Mouse (Mus musculus): ENCODE measurements around the gene Nod1. TPM values are rescaled to one million over a fixed set of nuclear protein-coding genes. Genes with fewer than 3 reads are reported as not detected.

Nod1 gene
- polyA plus RNA-seq, 1 experiment from 2014 or later = 2.1 TPM

DNA sequence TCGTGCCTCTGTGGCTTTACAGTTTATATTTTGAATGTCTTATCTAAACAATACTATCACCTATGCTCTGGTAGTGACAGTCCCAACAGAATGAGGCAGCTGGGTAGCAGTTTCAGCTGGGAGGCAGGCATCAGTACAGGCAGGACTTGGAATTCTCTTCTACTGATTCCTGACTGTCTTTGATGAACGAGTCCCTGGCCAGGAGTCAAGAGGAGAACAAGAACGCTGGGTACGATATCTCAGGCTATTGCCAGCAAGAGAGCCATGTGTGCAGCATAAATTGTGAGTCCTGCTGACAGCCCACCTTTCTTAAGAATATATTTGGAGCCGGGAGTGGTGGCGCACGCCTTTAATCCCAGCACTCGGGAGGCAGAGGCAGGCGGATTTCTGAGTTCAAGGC lies 1.9 kb downstream of the Nod1 start:
- DNase-seq (ENCODE audit: low spot score, missing footprints) (no peak), ATAC-seq (ENCODE audit: low FRiP score) (no peak)
- Histone ChIP-seq H3K36me3 (ENCODE audit: control insufficient read depth, insufficient read depth, low read length) (no peaks in the 10 kb centered on the region), H3K9me3 (ENCODE audit: control insufficient read depth, low read length) (no peaks in the 10 kb centered on the region), H3K9ac (ENCODE audit: low read length) (no peak overlapping the region), H3K27me3 (ENCODE audit: control insufficient read depth, insufficient read depth, low read length) (no peaks in the 10 kb centered on the region; the same call in 1 of the 2 replicates), H3K4me1 (ENCODE audit: control insufficient read depth, insufficient read depth, low read length) (no peaks in the 10 kb centered on the region; the same call in 1 of the 2 replicates), H3K4me2 (no peak overlapping the region), H3K4me3 (ENCODE audit: low read depth, low read length) (no peak overlapping the region), H3K27ac (ENCODE audit: low read depth, low read length) (no peak overlapping the region)
- 87% methylated on average over 9 of the region's 9 CpGs for WGBS

DNA sequence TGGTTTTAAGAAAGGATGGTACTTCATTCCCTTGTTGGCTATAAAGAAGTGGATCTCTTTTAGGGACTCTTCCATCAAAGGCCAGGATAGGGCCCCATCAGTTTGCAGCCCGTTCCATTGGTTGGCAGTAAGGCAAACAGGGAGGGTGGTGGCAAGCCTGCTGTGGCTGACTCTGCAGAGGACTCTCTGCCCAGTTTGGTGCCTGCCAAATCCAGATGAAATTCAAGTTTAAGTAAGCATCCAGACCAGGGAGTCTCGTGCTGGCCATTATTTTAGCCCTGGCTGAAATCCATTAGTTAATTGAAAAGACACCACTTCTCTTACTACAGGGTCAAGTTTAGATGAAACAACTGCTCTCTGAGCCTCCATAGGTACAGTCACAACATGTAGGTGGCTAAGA lies 2.6 kb downstream of the Nod1 start:
- no peaks in the 10 kb centered on the region; the same call in 1 of the 2 replicates for H3K4me1 ChIP-seq (ENCODE audit: control insufficient read depth, insufficient read depth, low read length)
- H3K27me3 ChIP-seq (ENCODE audit: control insufficient read depth, insufficient read depth, low read length) = no peaks in the 10 kb centered on the region; the same call in 1 of the 2 replicates
- WGBS = 68% methylated on average over 2 of the region's 2 CpGs
- H3K36me3 ChIP-seq (ENCODE audit: control insufficient read depth, insufficient read depth, low read length) = no peaks in the 10 kb centered on the region
- H3K9me3 ChIP-seq (ENCODE audit: control insufficient read depth, low read length) = no peaks in the 10 kb centered on the region
- no peak overlapping the region for H3K4me3 ChIP-seq (ENCODE audit: low read depth, low read length)
- no peak for DNase-seq (ENCODE audit: low spot score, missing footprints)
- no peak for ATAC-seq (ENCODE audit: low FRiP score)
- no peak overlapping the region for H3K27ac ChIP-seq (ENCODE audit: low read depth, low read length)
- H3K9ac ChIP-seq (ENCODE audit: low read length) = no peak overlapping the region
- no peak overlapping the region for H3K4me2 ChIP-seq

DNA sequence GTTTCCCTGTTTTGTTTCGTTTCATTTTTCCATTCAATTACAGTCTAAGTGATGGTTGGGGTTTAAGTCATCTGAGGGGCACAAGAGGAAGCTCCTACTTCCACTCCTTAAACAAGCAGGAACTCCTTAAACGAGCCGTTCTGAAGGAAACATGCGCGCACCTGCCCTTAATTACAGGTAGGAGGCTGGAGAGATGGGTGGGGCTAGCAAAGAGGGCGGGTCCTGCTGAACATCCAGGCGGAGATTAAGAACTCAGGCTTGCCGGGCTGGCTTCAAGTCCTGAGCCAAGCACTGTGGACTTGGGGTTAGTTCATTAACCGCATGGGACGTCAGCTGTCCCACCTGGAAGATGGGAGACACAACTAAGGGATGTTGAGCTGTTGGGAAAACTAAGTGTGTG lies 4.8 kb downstream of the Nod1 start:
- Histone ChIP-seq H3K27ac (ENCODE audit: low read depth, low read length) (no peak overlapping the region), H3K4me1 (ENCODE audit: control insufficient read depth, insufficient read depth, low read length) (no peaks in the 10 kb centered on the region), H3K4me3 (ENCODE audit: low read depth, low read length) (no peak overlapping the region), H3K27me3 (ENCODE audit: control insufficient read depth, insufficient read depth, low read length) (no peaks in the 10 kb centered on the region), H3K9ac (ENCODE audit: low read length) (no peak overlapping the region), H3K4me2 (no peak overlapping the region), H3K9me3 (ENCODE audit: control insufficient read depth, low read length) (no peaks in the 10 kb centered on the region), H3K36me3 (ENCODE audit: control insufficient read depth, insufficient read depth, low read length) (no peaks in the 10 kb centered on the region)
- ATAC-seq (ENCODE audit: low FRiP score) = no peak
- no peak for DNase-seq (ENCODE audit: low spot score, missing footprints)
- WGBS = 42% methylated on average over 10 of the region's 10 CpGs

DNA sequence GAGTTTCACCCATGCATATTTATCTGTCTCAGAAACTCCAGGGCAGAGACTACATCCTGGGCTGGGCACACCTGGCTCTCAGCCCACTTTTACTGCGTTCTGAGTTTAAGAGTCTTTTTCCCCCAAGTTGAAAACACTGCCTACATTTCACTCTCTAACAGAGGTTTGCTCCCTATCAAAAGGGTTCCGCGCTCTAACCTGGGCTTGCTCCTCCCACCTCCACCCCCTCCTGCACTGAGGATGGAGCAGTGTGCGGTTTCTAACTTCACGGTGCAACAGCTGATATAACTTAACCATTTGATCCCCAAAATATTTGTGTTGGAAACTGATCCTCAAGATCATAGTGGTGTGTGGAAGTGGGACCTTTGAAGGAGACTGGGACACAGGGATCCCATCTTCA lies 7.2 kb downstream of the Nod1 start:
- Histone ChIP-seq H3K4me2 (no peak overlapping the region), H3K4me3 (ENCODE audit: low read depth, low read length) (no peak overlapping the region), H3K27ac (ENCODE audit: low read depth, low read length) (no peak overlapping the region), H3K36me3 (ENCODE audit: control insufficient read depth, insufficient read depth, low read length) (no peaks in the 10 kb centered on the region), H3K9ac (ENCODE audit: low read length) (no peak overlapping the region), H3K4me1 (ENCODE audit: control insufficient read depth, insufficient read depth, low read length) (no peaks in the 10 kb centered on the region), H3K27me3 (ENCODE audit: control insufficient read depth, insufficient read depth, low read length) (no peaks in the 10 kb centered on the region), H3K9me3 (ENCODE audit: control insufficient read depth, low read length) (no peaks in the 10 kb centered on the region)
- 55% methylated on average over 5 of the region's 5 CpGs for WGBS
- no peak for ATAC-seq (ENCODE audit: low FRiP score)
- no peak for DNase-seq (ENCODE audit: low spot score, missing footprints)

DNA sequence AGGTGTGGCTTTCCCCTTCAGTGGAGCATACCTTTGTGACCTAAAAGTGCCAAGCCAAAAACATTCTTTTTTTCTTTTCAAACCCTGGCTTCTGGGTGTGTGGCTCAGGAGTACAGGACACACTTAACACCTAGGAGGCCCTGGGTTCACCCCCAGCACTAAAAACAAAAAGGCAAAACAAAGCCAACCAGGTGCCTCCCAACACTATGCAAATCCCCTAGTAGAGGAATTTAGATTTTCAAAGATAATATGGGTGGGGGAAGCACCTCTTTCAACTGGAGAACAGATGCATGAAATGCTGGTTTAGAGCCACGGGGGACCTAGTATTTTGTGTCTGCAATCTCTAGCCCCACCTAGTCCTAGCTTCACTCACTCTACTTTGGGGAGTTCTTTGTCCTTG lies 7.7 kb downstream of the Nod1 start:
- H3K27ac ChIP-seq (ENCODE audit: low read depth, low read length) = no peak overlapping the region
- no peaks in the 10 kb centered on the region for H3K36me3 ChIP-seq (ENCODE audit: control insufficient read depth, insufficient read depth, low read length)

DNA sequence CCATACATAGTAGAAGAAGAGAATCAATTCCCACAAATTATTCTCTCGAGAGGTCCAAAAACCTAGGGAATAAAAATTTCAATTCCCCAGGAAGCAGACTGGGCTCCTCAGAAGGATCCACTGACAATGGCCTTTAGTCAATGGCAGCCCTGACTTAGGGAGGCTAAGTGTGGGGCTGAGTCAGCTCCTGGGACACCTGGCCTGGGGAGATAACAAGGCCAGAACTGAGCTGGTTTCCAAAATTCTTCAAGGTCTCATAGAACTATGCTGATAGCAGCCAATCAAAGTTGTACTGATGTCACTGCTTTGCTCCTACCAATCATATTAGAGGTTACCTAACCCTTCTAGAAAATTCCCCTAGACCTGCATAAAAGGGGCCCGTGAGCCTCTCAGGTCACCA lies 8.8 kb downstream of the Nod1 start:
- 84% methylated on average over 2 of the region's 2 CpGs for WGBS
- no peak for DNase-seq (ENCODE audit: low spot score, missing footprints)

More for the DNA sequence above, 7.7 kb downstream of the Nod1 start:
- Histone ChIP-seq H3K4me1 (ENCODE audit: control insufficient read depth, insufficient read depth, low read length) (no peaks in the 10 kb centered on the region), H3K9me3 (ENCODE audit: control insufficient read depth, low read length) (no peaks in the 10 kb centered on the region), H3K4me3 (ENCODE audit: low read depth, low read length) (no peak overlapping the region), H3K27me3 (ENCODE audit: control insufficient read depth, insufficient read depth, low read length) (no peaks in the 10 kb centered on the region), H3K9ac (ENCODE audit: low read length) (no peak overlapping the region), H3K4me2 (no peak overlapping the region)
- WGBS = 31% methylated on average over 1 of the region's 1 CpGs
- no peak for ATAC-seq (ENCODE audit: low FRiP score)
- no peak for DNase-seq (ENCODE audit: low spot score, missing footprints)

DNA sequence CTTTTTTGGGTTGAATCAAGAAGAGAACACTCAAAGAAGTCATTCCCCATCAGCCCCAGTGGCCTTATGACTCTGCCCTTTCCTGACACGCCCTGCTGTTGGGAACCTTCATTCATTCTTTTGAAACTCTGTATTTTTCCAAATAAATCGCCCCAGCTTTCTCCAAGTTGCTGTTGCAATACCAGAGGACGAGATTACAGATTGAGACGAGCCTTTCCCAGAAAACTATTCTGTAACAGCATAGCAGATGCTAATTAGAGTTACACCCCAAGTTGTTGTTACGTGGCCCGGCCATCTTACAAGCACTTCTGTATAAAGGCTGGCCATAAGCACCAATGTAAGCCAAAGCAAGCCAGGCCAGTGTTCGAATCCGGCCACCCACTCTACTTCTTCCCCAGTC lies 14.8 kb downstream of the Nod1 start:
- Histone ChIP-seq H3K4me1 (ENCODE audit: control insufficient read depth, insufficient read depth, low read length) (no peaks in the 10 kb centered on the region), H3K9me3 (ENCODE audit: control insufficient read depth, low read length) (no peaks in the 10 kb centered on the region), H3K36me3 (ENCODE audit: control insufficient read depth, insufficient read depth, low read length) (no peaks in the 10 kb centered on the region), H3K9ac (ENCODE audit: low read length) (no peak overlapping the region), H3K27me3 (ENCODE audit: control insufficient read depth, insufficient read depth, low read length) (no peaks in the 10 kb centered on the region), H3K27ac (ENCODE audit: low read depth, low read length) (no peak overlapping the region), H3K4me2 (no peak overlapping the region), H3K4me3 (ENCODE audit: low read depth, low read length) (no peak overlapping the region)
- ATAC-seq (ENCODE audit: low FRiP score) (no peak), DNase-seq (ENCODE audit: low spot score, missing footprints) (no peak)
- 86% methylated on average over 8 of the region's 8 CpGs for WGBS

More for the DNA sequence above, 8.8 kb downstream of the Nod1 start:
- Histone ChIP-seq H3K4me2 (no peak overlapping the region), H3K4me1 (ENCODE audit: control insufficient read depth, insufficient read depth, low read length) (no peaks in the 10 kb centered on the region), H3K36me3 (ENCODE audit: control insufficient read depth, insufficient read depth, low read length) (no peaks in the 10 kb centered on the region), H3K27me3 (ENCODE audit: control insufficient read depth, insufficient read depth, low read length) (no peaks in the 10 kb centered on the region), H3K4me3 (ENCODE audit: low read depth, low read length) (no peak overlapping the region), H3K9ac (ENCODE audit: low read length) (no peak overlapping the region), H3K9me3 (ENCODE audit: control insufficient read depth, low read length) (no peaks in the 10 kb centered on the region), H3K27ac (ENCODE audit: low read depth, low read length) (no peak overlapping the region)
- no peak for ATAC-seq (ENCODE audit: low FRiP score)

DNA sequence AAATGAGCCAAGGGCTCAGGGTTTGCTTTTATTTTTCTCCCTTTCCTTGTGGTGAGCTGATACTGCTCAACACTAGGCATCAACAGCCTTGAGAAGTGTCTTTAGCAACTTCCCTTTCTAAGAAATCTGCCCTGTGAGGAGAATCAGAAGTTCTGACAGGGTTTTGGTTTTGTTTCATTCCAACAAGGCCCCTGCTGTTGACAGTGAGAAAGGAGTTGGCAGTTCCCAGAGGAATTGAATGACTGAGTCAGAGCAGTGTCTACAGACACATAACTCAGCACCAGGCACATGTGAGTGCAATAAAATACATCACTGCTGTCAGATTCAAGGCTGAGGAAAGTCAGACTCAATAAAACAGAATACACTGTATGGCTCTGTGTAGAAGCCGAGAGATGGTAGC lies 16.0 kb downstream of the Nod1 start:
- H3K36me3 ChIP-seq (ENCODE audit: control insufficient read depth, insufficient read depth, low read length) = no peaks in the 10 kb centered on the region
- no peaks in the 10 kb centered on the region for H3K9me3 ChIP-seq (ENCODE audit: control insufficient read depth, low read length)
- WGBS = 90% methylated on average over 1 of the region's 1 CpGs
- no peaks in the 10 kb centered on the region for H3K4me1 ChIP-seq (ENCODE audit: control insufficient read depth, insufficient read depth, low read length)
- DNase-seq (ENCODE audit: low spot score, missing footprints) (no peak), ATAC-seq (ENCODE audit: low FRiP score) (no peak)
- H3K27me3 ChIP-seq (ENCODE audit: control insufficient read depth, insufficient read depth, low read length) = no peaks in the 10 kb centered on the region
- H3K4me2 ChIP-seq = no peak overlapping the region
- H3K4me3 ChIP-seq (ENCODE audit: low read depth, low read length) = no peak overlapping the region
- no peak overlapping the region for H3K27ac ChIP-seq (ENCODE audit: low read depth, low read length)
- no peak overlapping the region for H3K9ac ChIP-seq (ENCODE audit: low read length)

DNA sequence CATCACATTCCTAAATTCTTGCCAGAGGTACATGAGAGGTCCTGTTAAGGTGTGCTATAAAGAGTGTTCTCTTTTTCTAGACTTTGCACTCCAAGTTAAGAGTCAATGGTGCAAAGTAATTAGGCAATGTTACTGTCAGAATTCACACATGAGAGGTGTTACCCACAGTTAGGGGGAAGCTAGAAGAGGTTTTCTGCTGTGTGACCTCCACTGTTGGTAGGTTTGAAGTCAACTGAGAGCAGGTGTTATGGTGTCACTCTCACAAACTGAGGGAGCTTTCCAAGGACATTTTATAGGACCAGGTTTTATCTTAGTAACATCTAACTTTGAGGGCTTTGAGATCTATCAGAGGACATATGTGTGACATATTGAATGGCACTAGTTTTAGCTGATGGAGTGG lies 16.5 kb downstream of the Nod1 start:
- Histone ChIP-seq H3K4me3 (ENCODE audit: low read depth, low read length) (no peak overlapping the region), H3K27ac (ENCODE audit: low read depth, low read length) (no peak overlapping the region), H3K9ac (ENCODE audit: low read length) (no peak overlapping the region), H3K4me2 (no peak overlapping the region), H3K27me3 (ENCODE audit: control insufficient read depth, insufficient read depth, low read length) (no peaks in the 10 kb centered on the region), H3K36me3 (ENCODE audit: control insufficient read depth, insufficient read depth, low read length) (no peaks in the 10 kb centered on the region), H3K4me1 (ENCODE audit: control insufficient read depth, insufficient read depth, low read length) (no peaks in the 10 kb centered on the region), H3K9me3 (ENCODE audit: control insufficient read depth, low read length) (no peaks in the 10 kb centered on the region)
- ATAC-seq (ENCODE audit: low FRiP score) = no peak
- DNase-seq (ENCODE audit: low spot score, missing footprints) = no peak
